Mouse (Mus musculus): ENCODE data around the gene Olfr170. TPM values are rescaled to one million over a fixed set of nuclear protein-coding genes. Genes with fewer than 3 reads are reported as not detected.
"Not testable (repeated sequence)": the region's sequence is repeated elsewhere in the genome, so short reads cannot be mapped to it uniquely, and the experiment has no call there.

The Olfr170 gene
- total RNA-seq (2022), result not detected

GRCm38 (mm10) chr16:19611782-19612181 lies at the start of gene Olfr170:
Olfr170 (minus strand) TSS chr16:19611882.
- not testable (repeated sequence) for DNase-seq (ENCODE audit: low spot score in 2 of 2)

- no peak for DNase-seq (ENCODE audit: low spot score in 2 of 2)
These were observed 18.1 kb upstream of the Olfr170 start, which contains the start of gene Olfr171 for GRCm38 (mm10) chr16:19629816-19630215. Olfr171 (minus strand) TSS chr16:19629916.

- DNase-seq (ENCODE audit: low spot score in 2 of 2), result no peak
These were observed 8.5 kb downstream of the Olfr170 start for GRCm38 (mm10) chr16:19603166-19603565.

GRCm38 (mm10) chr16:19571709-19572108 lies 40.0 kb downstream of the Olfr170 start, which contains the start of gene Olfr169:
Olfr169 (minus strand) TSS chr16:19571809.
- not testable (repeated sequence) for DNase-seq (ENCODE audit: low spot score in 2 of 2)

Other genes starting within 250 kb of the Olfr170 start
- not detected for gene Olfr165, start 188.7 kb downstream of the Olfr170 start, total RNA-seq (2022)
- not detected for gene Olfr166, start 128.2 kb downstream of the Olfr170 start, total RNA-seq (2022)
- not detected for gene Olfr167, start 89.6 kb downstream of the Olfr170 start, total RNA-seq (2022)
- not detected for gene Olfr168, start 76.3 kb downstream of the Olfr170 start, total RNA-seq (2022)
- gene Olfr169, start 40.1 kb downstream of the Olfr170 start, total RNA-seq (2022), result not detected
- not detected for gene Olfr171, start 18.0 kb upstream of the Olfr170 start, total RNA-seq (2022)
- gene Lamp3, start 94.5 kb upstream of the Olfr170 start, total RNA-seq (2022), result under 1 TPM in 2 of 4 experiments, not detected in 2; 0.11 to 0.12 TPM
- under 1 TPM; 0.34 to 0.95 (median 0.45) TPM for gene B3gnt5, start 148.3 kb upstream of the Olfr170 start, total RNA-seq (2022)